Mouse (Mus musculus): Measurements from ENCODE around the gene Notch2.

GRCm38 (mm10) chr3:97992289-97992688 is 21.0 kb upstream of the Notch2 start:
- no peak for TF ChIP-seq POLR2A (IDR thresholded peaks at IDR 0.05; ENCODE audit: low read depth, low read length)
- no peak for TF ChIP-seq CTCF (IDR thresholded peaks at IDR 0.05; ENCODE audit: borderline replicate concordance, insufficient read depth, low read length)
